Mouse (Mus musculus) c-Kit-positive CD71-negative TER-119-negative erythroid progenitor cells, embryonic 14.5 days (primary cell): Measurements from ENCODE around the gene Tuft1.

Experiments
- DNase-seq: peaks from one replicate; pipeline ENCODE4 v3.0.0-alpha.2; 2013; ENCODE audit warnings: low read depth

Tuft1 gene

DNA sequence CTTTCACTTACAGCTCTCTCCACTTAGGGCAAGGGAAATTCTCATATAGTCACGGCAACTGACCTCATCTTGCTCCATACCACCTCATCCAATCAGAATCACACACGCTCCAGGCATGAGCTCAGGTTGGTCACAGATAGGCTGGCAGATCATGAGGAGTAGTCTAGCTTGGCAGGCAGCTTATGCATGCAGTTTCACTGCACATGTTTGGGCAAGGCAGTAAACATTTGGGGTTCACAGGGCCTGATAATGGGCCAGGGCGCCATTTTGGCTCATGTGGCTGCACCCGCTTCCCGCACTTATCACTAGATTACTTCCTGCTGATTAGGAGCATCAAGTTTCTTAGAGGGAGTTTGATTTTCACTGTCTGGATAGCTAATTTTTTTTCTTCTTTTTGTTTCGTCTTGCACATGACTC, 62.8 kb downstream of the Tuft1 start:
- no peak for DNase-seq

DNA sequence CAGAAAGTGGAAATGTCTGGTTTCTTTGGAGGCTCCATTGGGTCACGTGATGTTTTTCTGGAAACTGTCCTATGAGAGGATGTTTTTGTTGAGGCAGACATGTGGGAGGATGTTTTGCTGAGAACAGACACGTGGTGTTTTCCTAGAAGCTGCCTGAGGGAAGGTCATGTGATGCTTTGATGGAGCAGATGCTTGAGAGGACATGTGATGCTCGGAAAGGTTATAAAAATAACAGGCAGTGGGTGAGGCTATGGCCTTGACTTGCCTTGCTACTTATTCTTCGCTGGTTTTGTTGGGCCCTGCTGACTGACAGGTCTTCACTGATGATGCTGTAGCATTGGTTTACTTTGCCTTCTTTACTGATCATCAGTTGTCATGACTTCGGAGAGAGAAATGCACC, 67.6 kb downstream of the Tuft1 start:
- DNase-seq = no peak

DNA sequence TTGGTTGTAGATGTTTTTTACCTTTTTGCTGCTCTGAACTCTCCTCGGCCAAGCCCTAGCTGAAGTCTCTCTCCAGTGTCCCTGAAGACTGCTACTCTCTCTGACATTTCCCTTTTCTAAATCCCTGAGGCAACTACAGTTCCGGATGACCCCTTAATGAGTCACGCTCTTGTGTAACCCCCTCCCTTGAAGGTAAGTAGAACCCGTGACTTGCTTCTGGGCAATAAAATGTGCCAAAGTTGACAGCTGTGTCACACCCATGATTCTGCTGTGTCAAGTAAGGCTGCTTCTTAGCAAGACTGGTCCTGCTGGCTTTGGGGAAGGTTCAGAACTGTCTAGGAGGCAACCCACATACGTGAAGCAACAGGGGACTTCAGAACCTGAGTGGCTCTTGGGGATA, 70.7 kb downstream of the Tuft1 start:
- no peak for DNase-seq

DNA sequence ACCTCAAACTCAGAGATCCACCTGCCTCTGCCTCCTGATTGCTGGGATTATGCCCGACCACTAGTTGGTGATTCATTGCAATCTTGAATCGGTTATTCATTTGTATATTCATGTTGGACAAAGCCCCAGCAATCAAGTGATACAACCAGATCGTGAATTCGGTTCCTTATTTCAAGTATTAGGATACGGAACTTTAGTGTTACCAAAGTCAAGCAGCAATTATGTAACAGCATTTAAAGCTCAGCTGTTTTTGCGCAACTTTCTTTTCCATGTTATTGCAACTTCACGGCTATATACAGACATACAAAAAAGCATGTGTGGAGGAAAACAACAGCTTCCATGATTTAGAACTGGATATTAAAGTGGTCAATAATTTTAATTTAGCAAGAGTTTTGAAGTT, 75.7 kb downstream of the Tuft1 start:
- DNase-seq = no peak

DNA sequence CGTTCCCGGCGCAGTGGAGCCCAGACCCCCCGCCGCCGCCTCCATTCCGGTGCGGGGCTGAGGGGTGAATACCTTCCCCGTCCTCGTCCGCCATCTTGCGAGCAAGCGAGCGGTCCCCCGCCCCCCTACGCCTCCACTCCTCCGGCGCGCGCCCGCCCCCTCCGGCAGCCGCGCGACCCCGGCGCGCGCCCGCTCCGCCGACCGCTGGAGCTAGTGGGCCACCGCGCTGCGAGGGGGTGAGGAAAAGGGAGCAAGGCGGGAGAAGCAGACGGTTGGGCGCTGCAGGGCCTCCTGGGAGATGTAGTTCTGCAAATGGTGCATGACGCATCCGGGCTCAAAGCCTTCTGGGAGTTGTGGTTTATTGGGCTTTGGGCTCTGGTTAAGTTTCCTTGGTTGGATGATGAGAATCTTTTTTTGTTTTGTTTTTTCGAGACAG, 76.2 kb downstream of the Tuft1 start, which contains the start of gene Snx27:
TSS of gene Snx27 (minus strand) at position 261 of the 436 bp plus-strand sequence.
- peak; percentile 71 for DNase-seq

DNA sequence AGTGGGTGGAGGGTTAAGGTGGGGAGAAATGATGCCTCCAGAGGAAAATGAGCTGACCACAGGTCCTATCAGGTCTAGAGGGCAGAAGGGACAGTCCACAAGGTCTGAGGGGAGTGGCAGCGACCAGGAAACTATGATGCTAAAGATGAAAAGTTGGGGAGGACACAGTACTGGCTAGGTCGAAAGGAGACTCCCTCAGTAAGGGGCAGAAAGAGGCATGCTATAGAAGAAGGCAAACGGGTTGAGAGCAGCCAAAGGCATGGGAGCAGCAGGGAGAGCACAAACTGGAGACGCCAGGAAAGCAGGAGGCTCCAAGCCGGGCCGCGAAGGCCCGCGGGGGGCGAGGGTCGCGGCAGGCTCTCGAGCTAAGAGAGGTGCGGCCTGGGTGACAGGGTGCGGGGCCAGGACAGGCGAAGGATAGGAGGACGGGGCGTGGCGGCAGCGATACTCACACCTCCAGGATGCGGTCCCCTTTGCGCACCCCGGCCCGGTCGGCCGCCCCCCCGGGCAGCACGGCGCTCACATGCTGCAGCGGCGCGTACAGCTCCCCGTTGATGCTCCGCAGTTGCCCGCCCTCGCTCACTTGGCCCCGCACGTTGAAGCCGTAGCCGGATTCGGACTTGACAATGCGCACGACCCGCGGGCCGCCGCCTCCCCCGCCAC, 76.7 kb downstream of the Tuft1 start:
- no peak for DNase-seq

DNA sequence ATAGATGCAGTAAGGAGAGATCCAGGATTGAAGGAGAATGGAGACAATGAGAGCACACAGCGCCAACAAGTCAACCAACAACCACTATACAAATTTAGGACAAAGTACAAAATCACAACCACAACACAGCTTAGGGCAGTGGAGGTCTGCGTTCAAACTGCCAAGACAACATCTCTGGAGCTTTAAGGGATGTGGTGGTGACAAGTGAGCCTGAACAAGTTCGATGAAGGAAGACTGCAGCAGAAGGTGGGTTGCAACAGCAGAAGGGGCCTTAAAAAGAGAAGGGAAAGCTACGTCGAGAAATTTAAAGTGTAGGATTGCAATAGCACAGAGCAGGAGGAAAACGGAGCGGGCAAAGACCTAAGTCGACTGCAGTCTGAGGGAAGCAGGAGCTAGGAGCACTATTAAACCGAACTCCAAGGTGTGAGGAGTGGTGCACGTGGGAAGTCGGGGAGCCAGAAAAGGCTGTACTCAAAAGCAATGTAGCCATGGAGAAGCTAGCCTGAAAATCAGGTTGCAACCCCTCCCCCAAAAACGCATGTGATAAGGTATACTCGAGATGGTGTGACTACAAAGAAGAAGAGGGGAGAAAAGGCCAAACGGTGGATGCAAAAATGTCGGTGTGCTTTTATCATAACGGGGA, 77.4 kb downstream of the Tuft1 start:
- DNase-seq = no peak

DNA sequence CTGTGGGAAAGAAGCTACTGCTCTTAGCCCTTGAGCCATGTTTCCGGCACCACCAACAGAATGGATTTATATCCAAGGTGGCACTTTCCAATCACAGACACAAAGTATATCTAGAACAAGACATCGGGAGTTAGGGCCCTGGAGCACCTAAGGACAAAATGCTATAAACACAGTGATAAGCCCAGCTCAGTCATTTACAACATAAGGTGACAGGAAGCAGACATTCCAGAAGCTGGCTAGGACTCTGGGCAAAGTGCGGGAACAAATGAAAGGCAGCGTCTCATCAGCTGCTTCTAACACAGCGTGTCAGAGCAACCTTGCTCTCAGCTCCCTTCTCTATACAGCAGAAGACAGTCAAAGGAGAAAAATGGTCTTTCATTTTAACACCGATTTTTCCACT, 84.2 kb downstream of the Tuft1 start:
- DNase-seq = no peak

DNA sequence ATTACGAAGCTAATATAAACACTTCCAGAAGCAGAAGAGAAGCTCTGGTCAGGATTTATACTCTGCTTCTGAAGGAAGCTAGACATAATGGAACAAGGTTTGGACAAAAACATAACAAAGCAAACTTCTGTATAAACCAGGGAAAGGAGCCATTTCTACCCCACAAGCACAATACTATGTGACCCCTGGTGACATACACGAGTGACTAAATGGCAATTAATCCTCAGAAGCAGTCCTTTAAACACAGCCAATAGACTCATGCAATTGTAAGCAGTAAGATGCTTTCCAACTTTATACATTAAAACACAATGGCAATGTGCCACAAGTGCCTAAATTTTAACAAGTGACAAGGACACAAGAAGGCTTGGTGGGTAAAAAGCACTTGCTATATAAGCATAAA, 91.4 kb downstream of the Tuft1 start:
- no peak for DNase-seq

DNA sequence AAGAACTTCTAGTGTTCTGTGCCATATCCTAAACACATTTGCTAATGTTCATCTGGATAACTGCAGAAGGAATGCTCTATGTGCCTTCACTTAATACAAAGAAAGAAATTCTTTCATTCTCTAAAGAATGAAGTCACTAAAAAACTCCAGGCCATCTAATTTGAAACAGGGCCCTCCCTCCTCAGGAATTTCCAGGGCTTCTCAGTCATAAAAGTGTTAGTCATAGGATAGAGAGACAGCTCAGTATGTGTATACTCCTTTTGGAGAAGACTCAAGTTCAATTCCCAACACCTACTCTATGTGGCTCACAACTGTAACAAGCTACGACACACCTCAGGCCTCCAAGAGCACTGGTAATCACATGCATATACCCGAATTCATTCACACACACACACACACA, 93.1 kb downstream of the Tuft1 start:
- DNase-seq = no peak

DNA sequence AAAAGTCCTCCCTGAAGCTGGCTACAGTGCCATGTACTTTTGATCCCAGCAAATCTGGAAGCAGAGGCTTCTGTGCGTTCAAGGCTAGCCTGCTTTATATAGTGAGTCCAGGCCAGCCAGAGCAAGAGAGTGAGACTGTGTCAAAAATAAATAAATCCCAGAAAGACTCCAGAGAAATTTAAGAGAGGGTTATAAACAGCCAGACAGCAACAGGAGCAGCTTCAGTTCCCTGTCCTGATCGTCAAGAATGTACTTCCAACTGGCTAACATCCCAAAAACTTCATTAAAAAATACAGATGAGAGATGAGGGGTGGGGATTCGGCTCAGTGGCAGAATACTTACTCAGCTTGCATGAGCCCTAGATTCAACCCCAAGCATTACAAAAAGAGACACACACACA, 93.5 kb downstream of the Tuft1 start:
- no peak for DNase-seq

DNA sequence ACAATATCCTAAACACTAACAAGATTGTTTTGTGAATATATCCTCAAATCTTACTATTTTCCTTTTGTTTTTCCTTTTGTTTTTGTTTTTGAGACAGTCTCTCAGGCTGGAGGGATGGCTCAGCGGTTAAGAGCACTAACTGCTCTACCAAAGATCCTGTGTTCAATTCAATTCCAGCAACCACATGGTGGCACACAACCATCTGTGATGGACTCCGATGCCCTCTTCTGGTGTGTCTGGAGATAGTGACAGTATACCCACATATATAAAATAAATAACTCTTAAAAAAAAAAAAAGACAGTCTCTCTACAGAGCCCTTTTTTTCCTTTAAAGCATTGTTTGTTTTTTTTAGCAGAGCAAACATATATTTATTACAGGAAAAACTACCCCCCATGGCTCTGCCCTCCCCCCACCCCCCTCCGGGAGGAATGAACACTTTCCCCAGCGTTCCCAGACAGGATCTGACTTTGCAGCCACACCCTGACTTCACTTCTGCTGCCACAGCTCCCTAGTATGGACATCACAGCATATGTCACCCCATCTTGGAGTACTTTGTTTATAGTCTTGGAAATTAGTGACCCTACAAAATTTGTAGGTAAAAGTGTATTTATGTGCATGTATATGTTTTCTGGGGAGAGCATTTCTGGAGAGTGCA, 94.2 kb downstream of the Tuft1 start:
- no peak for DNase-seq

DNA sequence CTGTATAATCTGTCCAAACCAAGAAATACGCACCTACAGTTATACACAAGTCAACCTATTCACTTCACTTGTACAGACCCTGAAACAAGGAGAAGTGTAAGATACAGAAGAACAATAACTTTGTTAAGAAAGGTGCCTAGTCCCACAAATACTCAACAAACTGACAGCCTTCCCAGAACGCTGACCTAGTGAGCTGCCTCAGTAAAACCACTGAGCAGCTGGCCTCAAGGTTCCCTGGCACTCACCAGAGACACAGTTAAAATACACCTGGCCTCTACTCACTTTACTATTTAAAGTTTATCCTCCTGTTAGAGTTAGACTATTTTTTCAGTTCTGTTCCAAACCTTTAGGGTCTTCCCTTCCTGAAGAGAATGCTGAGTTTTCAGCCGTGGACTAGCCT, 95.5 kb downstream of the Tuft1 start:
- DNase-seq = no peak
